Mouse (Mus musculus) MEL (cell line): ENCODE measurements around the gene Atf7. TPM values are rescaled to one million over a fixed set of nuclear protein-coding genes. Genes with fewer than 3 reads are reported as not detected.
A peak's percentile ranks its signal among the peaks of the same experiment; 100 is the strongest.

Experiments
- DNase-seq: peaks from one replicate; pipeline ENCODE4 v3.0.0; 2011; ENCODE audit warnings: low read depth, low spot score
- H3K27ac ChIP-seq: 2 replicates; pipeline ENCODE4 v1.5.1; 2012; ENCODE audit warnings: low read depth, mild to moderate bottlenecking, control low read depth, low read length, moderate library complexity; ENCODE audit not compliant: control insufficient read depth
- H3K27me3 ChIP-seq, 2 experiments: fragments of 150-350 bp in 1 of 2; sonication (generic) in 1 of 2; 2 replicates each; pipeline ENCODE4 v1.6.1; 2012; ENCODE audit warnings: low read length in 2 of 2, mild to moderate bottlenecking in 2 of 2, improper control_type of control experiment in 1 of 2, moderate library complexity in 1 of 2; ENCODE audit not compliant: insufficient read depth in 2 of 2, control insufficient read depth in 1 of 2
- H3K36me3 ChIP-seq, 2 experiments: 2 replicates each; pipeline ENCODE4 v1.6.1; 2012 to 2014; ENCODE audit warnings: low read length in 2 of 2, improper control_type of control experiment in 1 of 2, inconsistent platforms in 1 of 2, mild to moderate bottlenecking in 1 of 2; ENCODE audit not compliant: insufficient read depth in 2 of 2, control insufficient read depth in 1 of 2
- H3K4me1 ChIP-seq, 2 experiments: fragments of 150-350 bp in 1 of 2; sonication (generic) in 1 of 2; 2 replicates each; pipeline ENCODE4 v1.6.1; 2012; ENCODE audit warnings: low read length in 2 of 2, improper control_type of control experiment in 1 of 2, mild to moderate bottlenecking in 1 of 2; ENCODE audit not compliant: insufficient read depth in 2 of 2, control insufficient read depth in 1 of 2
- H3K4me3 ChIP-seq, 2 experiments: fragments of 150-350 bp in 1 of 2; sonication (generic) in 1 of 2; 2 replicates each; pipeline ENCODE4 v1.5.1; 2012; ENCODE audit warnings: low read depth in 2 of 2, low read length in 2 of 2, mild to moderate bottlenecking in 2 of 2, moderate library complexity in 2 of 2, control low read depth in 1 of 2, improper control_type of control experiment in 1 of 2; ENCODE audit not compliant: control insufficient read depth in 1 of 2, insufficient read depth in 1 of 2
- H3K79me2 ChIP-seq: 2 replicates; pipeline ENCODE4 v1.6.1; 2012; ENCODE audit warnings: mild to moderate bottlenecking, low read length, moderate library complexity; ENCODE audit not compliant: control insufficient read depth, poor library complexity, insufficient read depth
- H3K9ac ChIP-seq: 2 replicates; pipeline ENCODE4 v1.6.1; 2012; ENCODE audit warnings: low read depth, mild to moderate bottlenecking, control low read depth, low read length, moderate library complexity; ENCODE audit not compliant: control insufficient read depth, poor library complexity, severe bottlenecking
- H3K9me3 ChIP-seq: fragments of 150-350 bp; sonication (generic); replicated peaks from 2 replicates; pipeline ENCODE4 v1.6.1; 2012; ENCODE audit warnings: mild to moderate bottlenecking, low read length, improper control_type of control experiment, moderate library complexity; ENCODE audit not compliant: insufficient read depth
- BHLHE40 ChIP-seq: IDR thresholded peaks from 2 replicates; pipeline ENCODE4 v1.6.1; 2012; ENCODE audit warnings: low read depth, mild to moderate bottlenecking, inconsistent platforms, low read length, improper control_type of control experiment, borderline replicate concordance
- CHD1 ChIP-seq: IDR thresholded peaks from 2 replicates; pipeline ENCODE4 v1.6.1; 2012; ENCODE audit warnings: low read depth, mild to moderate bottlenecking, inconsistent platforms, low read length, improper control_type of control experiment
- CHD2 ChIP-seq: IDR thresholded peaks from 2 replicates; pipeline ENCODE4 v1.6.1; 2011; ENCODE audit warnings: low read length, improper control_type of control experiment
- CTCF ChIP-seq, 3 experiments: IDR thresholded peaks in 2 of 3; conservative IDR thresholded peaks in 1 of 3; 2 replicates each; pipeline ENCODE4 v1.5.1; 2011 to 2012; ENCODE audit warnings: low read length in 3 of 3, low read depth in 2 of 3, mild to moderate bottlenecking in 2 of 3, improper control_type of control experiment in 1 of 3, inconsistent platforms in 1 of 3, mixed read lengths in 1 of 3, moderate library complexity in 1 of 3; ENCODE audit not compliant: control insufficient read depth in 1 of 3, insufficient read depth in 1 of 3, poor library complexity in 1 of 3, severe bottlenecking in 1 of 3
- ELF1 ChIP-seq: IDR thresholded peaks from 2 replicates; pipeline ENCODE4 v1.6.1; 2014; ENCODE audit warnings: low read depth, mild to moderate bottlenecking, inconsistent platforms, low read length, improper control_type of control experiment, moderate library complexity
- EP300 ChIP-seq, 2 experiments: IDR thresholded peaks; 2 replicates each; pipeline ENCODE4 v1.6.1; 2011; ENCODE audit warnings: improper control_type of control experiment in 2 of 2, low read length in 2 of 2, low read depth in 1 of 2, mild to moderate bottlenecking in 1 of 2
- ETS1 ChIP-seq: IDR thresholded peaks from 2 replicates; pipeline ENCODE4 v1.6.1; 2012; ENCODE audit warnings: low read depth, mild to moderate bottlenecking, inconsistent platforms, low read length, improper control_type of control experiment, moderate library complexity
- GABPA ChIP-seq: IDR thresholded peaks from 2 replicates; pipeline ENCODE4 v1.6.1; 2012; ENCODE audit warnings: low read depth, mild to moderate bottlenecking, inconsistent platforms, low read length, improper control_type of control experiment, moderate library complexity
- GATA1 ChIP-seq: IDR thresholded peaks from 2 replicates; pipeline ENCODE4 v1.6.1; 2011; ENCODE audit warnings: low read depth, low read length, improper control_type of control experiment
- HCFC1 ChIP-seq: IDR thresholded peaks from 2 replicates; pipeline ENCODE4 v1.6.1; 2012; ENCODE audit warnings: low read depth, mild to moderate bottlenecking, inconsistent platforms, low read length, improper control_type of control experiment, moderate library complexity
- JUND ChIP-seq: IDR thresholded peaks from 2 replicates; pipeline ENCODE4 v1.6.1; 2011; ENCODE audit warnings: low read depth, mild to moderate bottlenecking, improper control_type of control experiment, low read length
- KAT2A ChIP-seq: conservative IDR thresholded peaks from 2 replicates; pipeline ENCODE4 v1.6.1; 2012; ENCODE audit warnings: low read depth, low read length, improper control_type of control experiment, inconsistent platforms
- MAFK ChIP-seq: IDR thresholded peaks from 2 replicates; pipeline ENCODE4 v1.6.1; 2011; ENCODE audit warnings: low read depth, mild to moderate bottlenecking, low read length, improper control_type of control experiment, borderline replicate concordance
- MAZ ChIP-seq: IDR thresholded peaks from 2 replicates; pipeline ENCODE4 v1.6.1; 2012; ENCODE audit warnings: low read depth, mild to moderate bottlenecking, inconsistent platforms, low read length, improper control_type of control experiment
- MEF2A ChIP-seq: IDR thresholded peaks from 2 replicates; pipeline ENCODE4 v1.6.1; 2014; ENCODE audit warnings: low read depth, mild to moderate bottlenecking, inconsistent platforms, low read length, improper control_type of control experiment; ENCODE audit not compliant: poor library complexity, insufficient replicate concordance, severe bottlenecking; ENCODE audit errors: extremely low read depth
- MXI1 ChIP-seq: IDR thresholded peaks from 2 replicates; pipeline ENCODE4 v1.6.1; 2011; ENCODE audit warnings: mild to moderate bottlenecking, low read depth, low read length, improper control_type of control experiment
- MYB ChIP-seq: IDR thresholded peaks from 2 replicates; pipeline ENCODE4 v1.6.1; 2011; ENCODE audit warnings: mild to moderate bottlenecking, low read depth, low read length, improper control_type of control experiment
- NELFE ChIP-seq: IDR thresholded peaks from 2 replicates; pipeline ENCODE4 v1.6.1; 2011; ENCODE audit warnings: low read depth, low read length, improper control_type of control experiment
- NRF1 ChIP-seq: IDR thresholded peaks from 2 replicates; pipeline ENCODE4 v1.6.1; 2014; ENCODE audit warnings: low read depth, mild to moderate bottlenecking, inconsistent platforms, low read length, improper control_type of control experiment, moderate library complexity; ENCODE audit not compliant: poor library complexity, insufficient read depth, severe bottlenecking
- POLR2A ChIP-seq, 2 experiments: IDR thresholded peaks; 2 replicates each; pipeline ENCODE4 v1.6.1; 2011 to 2012; ENCODE audit warnings: low read length in 2 of 2, mild to moderate bottlenecking in 2 of 2, control low read depth in 1 of 2, improper control_type of control experiment in 1 of 2, low read depth in 1 of 2, moderate library complexity in 1 of 2; ENCODE audit not compliant: control insufficient read depth in 1 of 2, insufficient read depth in 1 of 2, poor library complexity in 1 of 2
- POLR2AphosphoS2 ChIP-seq: IDR thresholded peaks from 2 replicates; pipeline ENCODE4 v1.6.1; 2011; ENCODE audit warnings: low read length, improper control_type of control experiment
- RAD21 ChIP-seq: IDR thresholded peaks from 2 replicates; pipeline ENCODE4 v1.6.1; 2011; ENCODE audit warnings: mild to moderate bottlenecking, low read depth, low read length, improper control_type of control experiment
- RCOR1 ChIP-seq: IDR thresholded peaks from 2 replicates; pipeline ENCODE4 v1.6.1; 2012; ENCODE audit warnings: low read depth, mild to moderate bottlenecking, inconsistent platforms, low read length, improper control_type of control experiment
- SIN3A ChIP-seq: IDR thresholded peaks from 2 replicates; pipeline ENCODE4 v1.6.1; 2012; ENCODE audit warnings: low read length, improper control_type of control experiment, inconsistent platforms
- SMC3 ChIP-seq: IDR thresholded peaks from 2 replicates; pipeline ENCODE4 v1.6.1; 2011; ENCODE audit warnings: low read depth, low read length, improper control_type of control experiment
- TAL1 ChIP-seq: IDR thresholded peaks from 2 replicates; pipeline ENCODE4 v1.6.1; 2012; ENCODE audit warnings: mild to moderate bottlenecking, inconsistent platforms, low read length, moderate library complexity, mixed read lengths
- TBP ChIP-seq: IDR thresholded peaks from 2 replicates; pipeline ENCODE4 v1.8.0; 2011; ENCODE audit warnings: low read depth, low read length, improper control_type of control experiment
- TCF12 ChIP-seq: IDR thresholded peaks from 2 replicates; pipeline ENCODE4 v1.6.1; 2014; ENCODE audit warnings: low read depth, mild to moderate bottlenecking, inconsistent platforms, low read length, improper control_type of control experiment, moderate library complexity
- UBTF ChIP-seq: IDR thresholded peaks from 2 replicates; pipeline ENCODE4 v1.6.1; 2012; ENCODE audit warnings: low read depth, mild to moderate bottlenecking, inconsistent platforms, low read length, improper control_type of control experiment, moderate library complexity, borderline replicate concordance; ENCODE audit not compliant: insufficient read depth
- USF1 ChIP-seq: IDR thresholded peaks from 2 replicates; pipeline ENCODE4 v1.6.1; 2014; ENCODE audit warnings: low read depth, mild to moderate bottlenecking, inconsistent platforms, low read length, improper control_type of control experiment, moderate library complexity
- USF2 ChIP-seq, 2 experiments: IDR thresholded peaks; 2 replicates each; pipeline ENCODE4 v1.6.1; 2011 to 2012; ENCODE audit warnings: improper control_type of control experiment in 2 of 2, low read length in 2 of 2, borderline replicate concordance in 1 of 2, inconsistent platforms in 1 of 2, low read depth in 1 of 2, mild to moderate bottlenecking in 1 of 2; ENCODE audit not compliant: insufficient read depth in 1 of 2
- ZC3H11A ChIP-seq: IDR thresholded peaks from 2 replicates; pipeline ENCODE4 v1.6.1; 2012; ENCODE audit warnings: low read depth, mild to moderate bottlenecking, inconsistent platforms, low read length, improper control_type of control experiment
- ZKSCAN1 ChIP-seq: IDR thresholded peaks from 2 replicates; pipeline ENCODE4 v1.6.1; 2012; ENCODE audit warnings: low read depth, mild to moderate bottlenecking, inconsistent platforms, low read length, improper control_type of control experiment, moderate library complexity
- ZMIZ1 ChIP-seq: IDR thresholded peaks from 2 replicates; pipeline ENCODE4 v1.6.1; 2012; ENCODE audit warnings: low read depth, mild to moderate bottlenecking, inconsistent platforms, low read length, improper control_type of control experiment, moderate library complexity
- ZNF384 ChIP-seq: IDR thresholded peaks from 2 replicates; pipeline ENCODE4 v1.6.1; 2012; ENCODE audit warnings: low read depth, mild to moderate bottlenecking, inconsistent platforms, low read length, improper control_type of control experiment
- polyA plus RNA-seq, 2 experiments: library from polyadenylated mRNA; stranded (reverse) in 1 of 2; unstranded in 1 of 2; fragments of >175 nt in 1 of 2; fragments of >200 nt in 1 of 2; gene quantifications; 2 replicates each; pipeline versions ENCODE4 v1.2.1 to v1.2.4; 2012; ENCODE audit warnings: low replicate concordance in 2 of 2, low read depth in 1 of 2; ENCODE audit not compliant: insufficient read length in 2 of 2, insufficient read depth in 1 of 2, missing spikeins in 1 of 2
- total RNA-seq: library from RNA; depleted of rRNA; stranded (reverse); fragments of 300-350 nt; gene quantifications from 2 replicates; pipeline ENCODE4 v1.2.3, GENCODE M21; 2012

Gene Atf7
- total and polyA plus RNA-seq, 3 experiments: 12.8 to 49.6 TPM; not detected in 1

- H3K9me3 ChIP-seq: no peaks in the 10 kb centered on the region
- H3K9ac ChIP-seq: peak overlapping the region; percentile 50
- H3K36me3 ChIP-seq: peaks cover 0 to 8% of the 10 kb centered on the region in 2 experiments; a peak in 2 of 4 replicates
- peaks cover 5 to 19% of the 10 kb centered on the region in 2 experiments for H3K4me1 ChIP-seq
- H3K79me2 ChIP-seq: no peaks in the 10 kb centered on the region
- peak; percentile 86 for DNase-seq
- no peaks in the 10 kb centered on the region for H3K27me3 ChIP-seq
- H3K27ac ChIP-seq: no peak overlapping the region
- peak overlapping the region; percentile 48 to 57 for H3K4me3 ChIP-seq
- TF ChIP-seq RCOR1: no peak
- TF ChIP-seq ZMIZ1: no peak
- TF ChIP-seq ZC3H11A: no peak
- TF ChIP-seq TAL1: no peak
- TF ChIP-seq TBP: peak; percentile 42; the same call in 1 of the 2 replicates
- TF ChIP-seq GATA1: 0 out of 2 replicates have a peak, but pooled peaks have one; percentile 13
- no peak for TF ChIP-seq MAFK
- TF ChIP-seq CTCF (IDR thresholded peaks at IDR 0.05 in 2 of 3, conservative IDR thresholded peaks at IDR 0.05 in 1 of 3; ENCODE audit: control insufficient read depth in 1 of 3, insufficient read depth in 1 of 3, low read depth in 2 of 3, low read length in 3 of 3, poor library complexity in 1 of 3, severe bottlenecking in 1 of 3): no peak
- TF ChIP-seq MEF2A: no peak
- peak; percentile 97 for TF ChIP-seq USF1
- TF ChIP-seq EP300 (IDR thresholded peaks at IDR 0.05; ENCODE audit: low read depth in 1 of 2, low read length in 2 of 2): no peak
- no peak for TF ChIP-seq ZNF384
- TF ChIP-seq MYB: no peak
- no peak for TF ChIP-seq CHD1
- TF ChIP-seq CHD2: no peak; the same call in 1 of the 2 replicates
- no peak for TF ChIP-seq ZKSCAN1
- 0 out of 2 replicates have a peak, but pooled peaks have one; percentile 2 for TF ChIP-seq NRF1
- TF ChIP-seq POLR2AphosphoS2: no peak
- TF ChIP-seq MAZ: peak; percentile 52; the same call in 1 of the 2 replicates
- TF ChIP-seq TCF12: no peak
- TF ChIP-seq POLR2A (IDR thresholded peaks at IDR 0.05; ENCODE audit: control insufficient read depth in 1 of 2, insufficient read depth in 1 of 2, low read depth in 1 of 2, low read length in 2 of 2, poor library complexity in 1 of 2): peak in 1 of 2 experiments; percentile 39; a peak in 1 of 4 replicates
- TF ChIP-seq NELFE: 0 out of 2 replicates have a peak, but pooled peaks have one; percentile 22
- peak; percentile 49; the same call in 1 of the 2 replicates for TF ChIP-seq MXI1
- TF ChIP-seq KAT2A: no peak
- TF ChIP-seq SMC3: no peak
- peak; percentile 30; the same call in 1 of the 2 replicates for TF ChIP-seq ETS1
- TF ChIP-seq GABPA: no peak
- 0 out of 2 replicates have a peak, but pooled peaks have one; percentile 26 for TF ChIP-seq ELF1
- TF ChIP-seq SIN3A: peak; percentile 79
- peak; percentile 60 to 83 for TF ChIP-seq USF2 (IDR thresholded peaks at IDR 0.05; ENCODE audit: borderline replicate concordance in 1 of 2, insufficient read depth in 1 of 2, low read depth in 1 of 2, low read length in 2 of 2)
- TF ChIP-seq BHLHE40: peak; percentile 90
- TF ChIP-seq JUND: no peak
- no peak for TF ChIP-seq RAD21
- TF ChIP-seq UBTF: no peak
- peak; percentile 32 for TF ChIP-seq HCFC1
Observed at GRCm38 (mm10) chr15:102510590-102511284, 114.5 kb downstream of the Atf7 start.
